Mouse (Mus musculus): ENCODE data around the gene Acaa1b.

The Acaa1b gene

DNA sequence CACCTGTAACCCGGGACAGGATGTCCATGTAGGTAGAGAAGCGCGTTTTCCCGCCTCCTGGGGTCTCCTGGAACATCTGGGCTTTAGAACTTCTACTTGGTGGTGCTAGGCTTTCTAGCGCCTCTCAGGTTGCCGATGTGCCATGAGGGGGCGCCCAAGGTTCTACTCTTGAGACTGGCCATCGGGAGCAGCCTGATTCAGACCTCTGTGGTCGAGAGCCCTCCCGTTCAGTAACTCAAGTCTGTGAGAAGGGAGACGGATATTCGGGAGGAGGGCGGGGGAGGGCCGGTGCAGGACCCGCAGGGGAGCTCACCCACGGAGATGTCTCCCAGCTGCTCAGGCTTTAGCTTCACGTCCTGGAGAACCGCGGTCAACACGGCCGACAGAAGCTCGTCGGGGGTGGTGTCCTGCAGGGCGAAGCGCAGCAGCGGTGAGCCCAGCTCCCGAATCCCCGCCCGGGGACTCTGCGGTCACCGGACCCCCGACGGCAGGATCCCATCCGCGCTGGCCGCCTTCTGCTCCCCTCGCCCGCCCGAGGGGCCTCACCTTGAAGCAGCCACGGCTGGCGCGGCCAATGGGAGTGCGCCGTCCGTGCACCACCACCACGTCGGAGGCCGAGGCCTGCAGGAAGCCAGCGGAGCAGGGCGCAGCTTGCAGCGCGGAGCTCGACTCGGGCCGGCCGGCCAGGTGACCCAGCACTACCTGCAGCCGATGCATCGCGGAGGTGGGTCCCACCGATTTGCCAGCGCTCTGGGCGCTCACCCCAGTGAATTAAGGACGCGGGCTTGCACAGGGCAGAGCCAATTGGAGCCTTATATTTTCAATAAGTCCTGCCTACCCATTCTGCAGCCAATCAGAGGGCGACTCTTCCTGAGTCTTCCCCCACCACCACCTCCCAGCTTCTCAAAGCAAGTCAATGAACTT lies at the start of gene Acaa1b:
Gene Acaa1b (minus strand): TSS at position 816 of the 924 bp plus-strand sequence.
- DNase-seq, result peak; percentile 82 to 90

- no peak for DNase-seq
Measured at GRCm38 (mm10) chr9:119206666-119207065, 49.8 kb upstream of the Acaa1b start.

DNA sequence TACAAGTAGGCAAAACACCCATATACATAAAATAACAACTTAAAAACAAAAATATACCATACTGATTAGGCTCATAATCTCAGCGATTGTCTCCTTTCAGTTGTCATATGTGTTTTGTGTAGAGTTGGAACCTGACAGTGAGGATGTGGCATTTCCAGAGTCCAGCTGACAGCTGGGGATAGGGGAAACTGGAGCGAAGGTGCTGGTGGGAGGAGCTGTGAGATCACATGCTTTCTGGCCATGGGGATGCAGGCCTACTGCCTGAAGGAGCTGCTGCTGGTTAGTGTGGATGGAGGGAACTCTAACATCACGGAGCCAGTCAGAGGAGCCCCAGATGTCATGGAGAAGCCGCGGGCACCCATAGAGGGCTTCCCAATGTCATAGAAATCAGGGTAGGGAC lies 48.9 kb upstream of the Acaa1b start:
- DNase-seq, result no peak

DNA sequence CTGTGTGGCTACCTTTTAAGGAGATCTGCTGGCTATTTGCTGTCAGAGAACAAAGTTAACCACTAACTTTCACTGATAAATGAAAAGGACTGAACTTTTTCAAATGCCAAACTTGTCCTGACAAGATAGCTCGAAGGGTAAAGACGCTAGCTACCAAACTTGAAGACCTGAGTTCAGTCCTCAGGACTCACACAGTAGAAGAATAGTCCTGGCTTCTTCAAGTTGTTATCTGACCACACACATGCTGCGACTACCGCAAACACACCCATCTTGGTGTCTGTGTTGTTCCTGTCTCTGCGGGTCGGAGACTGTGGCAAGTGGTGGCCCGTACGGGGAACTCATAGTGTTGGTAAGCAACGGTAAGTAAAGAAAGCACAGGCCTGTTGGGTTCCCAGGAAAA lies 46.7 kb upstream of the Acaa1b start:
- no peak for DNase-seq

- DNase-seq, result no peak
Measured at GRCm38 (mm10) chr9:119201653-119202052, 44.8 kb upstream of the Acaa1b start.

GRCm38 (mm10) chr9:119199151-119199861 lies 42.4 kb upstream of the Acaa1b start:
- DNase-seq, result peak; percentile 52 to 61

- peak; percentile 71 to 77 for DNase-seq
Measured at GRCm38 (mm10) chr9:119192202-119192990, 35.5 kb upstream of the Acaa1b start.

DNA sequence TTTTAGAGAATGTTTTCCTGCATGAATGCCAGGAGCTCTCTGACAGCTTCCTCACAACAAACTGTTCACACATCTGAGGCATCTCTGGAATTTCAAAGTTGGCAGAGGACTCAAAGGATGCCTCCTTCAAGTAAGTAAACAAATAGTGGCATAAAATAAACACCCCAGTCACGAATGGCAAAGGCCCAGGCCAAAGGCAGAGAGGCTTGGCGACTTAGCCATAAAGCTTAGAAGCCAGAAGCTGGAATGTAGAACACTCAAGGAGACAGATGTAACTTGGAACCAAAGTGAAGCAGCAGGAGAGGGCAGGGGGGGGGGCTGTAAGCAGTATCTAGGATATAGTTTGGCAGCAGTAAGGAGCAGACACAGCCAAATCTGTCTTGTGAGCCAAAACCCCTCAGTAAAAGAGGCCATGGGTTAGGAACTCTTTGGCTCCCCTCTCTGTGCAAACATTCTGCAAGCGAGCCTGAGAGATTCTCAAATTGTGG lies 24.4 kb upstream of the Acaa1b start:
- DNase-seq, result no peak

GRCm38 (mm10) chr9:119179292-119179691 lies 22.4 kb upstream of the Acaa1b start:
- no peak for DNase-seq

GRCm38 (mm10) chr9:119167608-119168007 lies 10.7 kb upstream of the Acaa1b start:
- no peak for DNase-seq

DNA sequence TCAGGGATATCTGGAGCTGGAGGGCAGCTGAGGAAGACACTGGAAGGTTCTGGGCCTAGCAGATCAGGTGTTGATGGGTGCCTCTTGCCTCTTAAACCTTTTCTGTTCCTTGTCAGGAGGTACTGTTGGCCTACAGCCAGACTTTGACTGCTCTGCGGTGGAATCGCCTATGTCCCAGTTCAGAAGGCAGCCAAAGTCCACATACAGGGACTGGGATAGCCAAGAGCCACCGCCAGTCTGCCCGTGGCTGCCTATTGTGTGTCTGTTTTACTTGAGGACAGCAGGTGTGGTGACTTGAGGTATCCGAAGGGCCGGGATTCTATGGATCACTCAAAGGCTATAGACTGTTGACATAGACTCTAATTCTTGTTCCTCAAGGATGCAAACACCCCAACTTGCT lies 8.7 kb upstream of the Acaa1b start:
- no peak for DNase-seq

GRCm38 (mm10) chr9:119164743-119165142 lies 7.8 kb upstream of the Acaa1b start:
- DNase-seq, result no peak

- DNase-seq, result no peak
Measured at GRCm38 (mm10) chr9:119160689-119161088, 3.8 kb upstream of the Acaa1b start.

DNA sequence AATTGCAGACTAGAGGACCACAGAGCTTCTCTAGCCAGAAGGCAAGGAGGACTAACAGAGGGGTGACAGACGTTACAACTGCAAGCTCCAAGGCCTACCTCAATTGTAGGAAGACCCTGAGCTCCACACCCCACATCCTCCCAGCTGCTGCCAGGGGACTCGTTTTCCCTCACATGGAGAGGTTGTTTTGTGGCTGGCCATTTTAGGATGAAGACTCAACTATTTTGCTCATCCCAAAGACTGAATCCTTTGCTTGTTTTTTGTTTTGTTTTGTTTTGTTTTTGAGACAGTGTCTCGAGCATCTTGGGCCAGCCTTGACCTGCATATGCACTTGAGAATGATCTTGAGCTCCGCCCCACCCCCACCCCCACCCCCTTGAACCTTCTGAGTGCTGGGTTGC lies 2.0 kb upstream of the Acaa1b start, which contains the start of gene Gm47289:
Gene Gm47289 (plus strand): TSS at position 301 of the 400 bp plus-strand sequence.
- DNase-seq, result no peak

- peak in 1 of 2 experiments; percentile 64 for DNase-seq
Measured at GRCm38 (mm10) chr9:119155826-119156225, 1.1 kb downstream of the Acaa1b start.

DNA sequence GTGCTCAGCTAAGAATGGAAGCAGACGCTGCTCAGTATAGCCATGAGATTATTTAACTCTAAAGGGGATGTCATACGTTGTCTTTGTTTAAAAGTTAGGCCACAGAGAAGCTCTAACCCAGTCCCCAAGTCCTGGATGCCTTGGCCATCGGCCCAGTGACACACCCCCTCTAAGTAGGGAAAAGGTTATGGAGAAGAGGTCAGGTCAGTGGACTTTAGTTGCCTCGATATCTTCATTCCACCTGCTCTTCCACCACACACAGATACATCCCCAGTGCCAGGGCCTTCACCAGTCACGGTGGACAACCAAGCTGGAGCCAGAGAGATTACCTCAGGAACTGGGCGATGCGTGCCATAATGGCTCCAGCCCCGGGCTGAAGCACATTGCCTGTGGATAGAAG lies 1.5 kb downstream of the Acaa1b start:
- no peak for DNase-seq

DNA sequence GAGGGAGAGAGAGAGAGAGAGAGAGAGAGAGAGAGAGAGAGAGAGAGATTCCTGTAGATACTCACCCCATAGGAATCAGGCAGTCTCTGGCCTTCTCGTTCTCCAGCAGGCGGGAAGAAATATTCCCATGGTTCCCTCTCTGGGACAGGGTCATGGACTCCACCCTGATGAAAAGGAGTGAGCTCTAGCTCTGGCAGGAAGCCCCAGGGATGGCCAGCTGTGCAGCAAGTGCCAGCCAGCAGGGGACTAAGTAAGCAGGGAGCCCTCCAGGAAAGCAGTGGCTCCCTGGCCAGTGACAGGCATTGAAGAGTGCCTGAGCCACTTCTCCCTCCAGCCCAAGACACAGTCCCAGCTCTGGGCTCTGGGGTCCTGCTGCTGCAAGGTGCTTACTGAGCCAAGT lies 5.1 kb downstream of the Acaa1b start:
- DNase-seq, result no peak

DNA sequence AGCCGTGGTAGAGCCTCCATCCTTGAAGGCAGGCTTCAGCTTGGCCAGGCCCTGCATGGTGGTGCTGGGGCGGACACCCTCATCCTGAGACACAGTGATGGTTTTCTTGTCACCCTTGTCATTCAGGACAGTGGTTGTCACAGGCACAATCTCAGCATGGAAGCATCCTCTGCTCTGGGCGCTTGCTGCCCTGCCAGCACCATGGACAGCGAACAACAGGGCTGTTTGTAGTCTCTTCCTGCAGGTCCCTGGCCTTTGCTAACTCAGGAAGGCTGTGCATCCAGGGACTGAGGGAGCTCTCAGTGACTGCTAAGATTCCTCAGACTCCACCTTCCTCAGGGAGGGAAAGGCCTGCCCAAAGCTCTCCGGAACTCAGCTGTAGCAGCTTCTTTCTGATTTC lies 7.3 kb downstream of the Acaa1b start:
- DNase-seq, result no peak

GRCm38 (mm10) chr9:119146098-119146770 lies 10.7 kb downstream of the Acaa1b start:
- peak in 1 of 2 experiments; percentile 39 for DNase-seq

DNA sequence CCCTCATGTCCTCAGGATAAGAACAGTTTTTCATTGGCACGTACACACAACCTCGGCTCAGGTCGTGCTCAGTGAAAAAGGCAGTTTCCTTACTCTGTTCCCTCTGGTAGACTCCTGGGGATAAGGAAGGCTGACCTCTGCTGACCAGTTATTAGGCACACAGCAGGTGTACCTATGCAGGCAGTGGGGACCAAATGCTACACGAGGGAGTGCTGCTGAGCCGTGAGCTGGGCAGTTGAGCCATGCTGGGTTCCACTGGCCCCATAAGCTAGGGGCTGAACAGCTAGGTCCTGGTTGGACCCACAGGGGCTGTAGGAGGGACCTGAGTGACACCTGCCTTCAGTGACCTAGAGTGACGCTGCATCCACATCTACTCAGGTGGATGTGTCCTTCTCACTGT lies 11.3 kb downstream of the Acaa1b start:
- no peak for DNase-seq

DNA sequence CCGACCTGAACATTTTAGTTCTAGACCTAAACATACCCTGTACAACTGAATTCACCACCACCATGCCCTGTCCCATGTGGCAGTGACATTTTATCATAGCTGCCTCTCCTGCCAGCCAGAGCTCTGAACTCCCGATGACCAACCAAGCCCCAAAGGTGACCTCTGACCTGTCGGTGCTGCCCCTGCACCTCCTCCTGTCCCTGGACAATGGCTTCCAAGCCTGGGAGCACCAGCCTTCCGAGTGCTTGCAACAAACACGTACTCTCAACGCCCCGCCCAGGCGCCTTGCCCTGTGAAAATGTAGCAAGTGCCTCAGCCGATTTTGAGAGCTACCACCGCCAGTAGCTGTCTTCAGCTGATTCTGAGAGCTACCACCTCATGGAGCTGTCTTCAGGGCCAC lies 11.8 kb downstream of the Acaa1b start:
- DNase-seq, result no peak

DNA sequence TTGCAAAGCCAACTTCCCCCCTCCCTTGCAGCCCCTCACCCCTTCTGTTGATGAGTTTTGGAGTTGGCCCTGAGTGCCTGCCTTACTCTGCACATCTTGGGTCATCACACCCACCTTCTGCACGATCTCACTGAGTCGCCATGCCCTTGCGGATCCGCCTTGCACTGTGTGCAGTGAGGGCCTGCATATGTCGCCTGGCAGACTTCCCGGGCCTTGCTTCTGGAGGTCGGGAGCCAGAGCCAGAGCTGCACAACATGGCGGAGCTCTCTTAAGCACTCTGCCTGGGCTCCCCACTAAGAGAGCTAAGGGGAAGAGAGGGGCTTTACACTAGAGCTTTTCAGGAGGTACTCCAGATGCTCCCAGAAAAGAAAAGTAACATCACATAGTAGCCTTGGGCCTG lies 12.2 kb downstream of the Acaa1b start:
- DNase-seq, result peak; percentile 93 to 94
